Mouse (Mus musculus) forebrain, embryonic 11.5 days (tissue): ENCODE data around the gene Mvd. TPM values are rescaled to one million over a fixed set of nuclear protein-coding genes. Genes with fewer than 3 reads are reported as not detected.

Source experiments
- ATAC-seq: fragments of 200-750 bp; cut with Nextera tagmentation; replicated peaks from 2 replicates; pipeline ENCODE4 v1.8.0; 2017; ENCODE audit warnings: moderate TSS enrichment; ENCODE audit not compliant: low FRiP score
- DNase-seq: peaks from one replicate; pipeline ENCODE4 v3.0.0-alpha.2; 2017; ENCODE audit warnings: low spot score
- H3K27ac ChIP-seq: fragments of 300-500 bp; sonication (generic); 2 replicates; pipeline ENCODE4 v1.5.1; 2014; ENCODE audit warnings: low read depth, low read length
- H3K27me3 ChIP-seq: fragments of 300-500 bp; sonication (generic); 2 replicates; pipeline ENCODE4 v1.6.1; 2014; ENCODE audit warnings: mild to moderate bottlenecking, low read length, mixed read lengths; ENCODE audit not compliant: control insufficient read depth, insufficient read depth
- H3K36me3 ChIP-seq: fragments of 300-500 bp; sonication (generic); 2 replicates; pipeline ENCODE4 v1.6.1; 2014; ENCODE audit warnings: mild to moderate bottlenecking, low read length, moderate library complexity, mixed read lengths; ENCODE audit not compliant: control insufficient read depth, insufficient read depth
- H3K4me1 ChIP-seq: fragments of 300-500 bp; sonication (generic); replicated peaks from 2 replicates; pipeline ENCODE4 v1.6.1; 2014; ENCODE audit warnings: low read length, mixed read lengths; ENCODE audit not compliant: control insufficient read depth, insufficient read depth
- H3K4me2 ChIP-seq: fragments of 300-500 bp; sonication (generic); 2 replicates; pipeline ENCODE4 v1.6.1; 2014; ENCODE audit warnings: low read depth, mild to moderate bottlenecking, low read length, moderate library complexity, mixed read lengths; ENCODE audit not compliant: severe bottlenecking
- H3K4me3 ChIP-seq: fragments of 300-500 bp; sonication (generic); 2 replicates; pipeline ENCODE4 v1.5.1; 2014; ENCODE audit warnings: low read depth, low read length
- H3K9ac ChIP-seq: fragments of 300-500 bp; sonication (generic); 2 replicates; pipeline ENCODE4 v1.6.1; 2014; ENCODE audit warnings: low read length
- H3K9me3 ChIP-seq: fragments of 300-500 bp; sonication (generic); 2 replicates; pipeline ENCODE4 v1.6.1; 2016; ENCODE audit warnings: low read length, mixed read lengths; ENCODE audit not compliant: control insufficient read depth
- WGBS: fragments of 180-500 bp; shearing (Covaris S2); extraction: QIAGEN DNeasy Blood & Tissue Kit; methylation state at CpG from one replicate; pipeline ENCODE4 v1.1.7; 2014; 5-methylcytosine and 5-hydroxymethylcytosine counted together
- polyA plus RNA-seq: library from polyadenylated mRNA; unstranded; fragments of >200 nt; fragmentation: Nextera tagmentation; extraction: Ambion mirVana; gene quantifications from 2 replicates; pipeline ENCODE4 v1.2.1, GENCODE M21; 2014

The Mvd gene
- polyA plus RNA-seq, 1 experiment from 2014 or later: 47.4 TPM

DNA sequence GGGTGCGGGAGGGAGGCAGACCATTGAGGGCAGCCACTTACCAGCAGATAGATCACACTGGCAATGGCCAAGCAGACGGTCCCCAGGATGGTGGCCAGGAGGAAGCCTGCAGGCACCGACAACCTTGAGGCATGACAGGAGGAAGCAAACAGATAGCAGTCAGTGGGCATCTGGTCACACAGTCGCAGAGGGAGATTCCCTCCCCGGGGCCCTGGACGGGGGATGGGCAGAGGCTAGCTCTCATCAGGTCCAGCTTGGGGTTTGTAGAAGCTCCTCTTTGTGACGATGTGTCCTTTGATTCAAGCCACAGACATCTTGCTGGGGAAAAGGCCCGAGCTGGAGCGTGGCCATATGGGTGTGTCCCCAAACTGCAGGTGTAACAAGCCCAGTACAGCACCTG lies 17.1 kb downstream of the Mvd start:
- 78% methylated on average over 9 of the region's 9 CpGs for WGBS
- no peak overlapping the region for H3K9ac ChIP-seq
- H3K27me3 ChIP-seq: no peaks in the 10 kb centered on the region
- no peak overlapping the region for H3K4me3 ChIP-seq
- H3K36me3 ChIP-seq: no peaks in the 10 kb centered on the region
- DNase-seq: no peak
- no peak overlapping the region for H3K27ac ChIP-seq
- no peaks in the 10 kb centered on the region for H3K9me3 ChIP-seq
- no peaks in the 10 kb centered on the region for H3K4me1 ChIP-seq
- no peak overlapping the region for H3K4me2 ChIP-seq
- ATAC-seq: no peak

DNA sequence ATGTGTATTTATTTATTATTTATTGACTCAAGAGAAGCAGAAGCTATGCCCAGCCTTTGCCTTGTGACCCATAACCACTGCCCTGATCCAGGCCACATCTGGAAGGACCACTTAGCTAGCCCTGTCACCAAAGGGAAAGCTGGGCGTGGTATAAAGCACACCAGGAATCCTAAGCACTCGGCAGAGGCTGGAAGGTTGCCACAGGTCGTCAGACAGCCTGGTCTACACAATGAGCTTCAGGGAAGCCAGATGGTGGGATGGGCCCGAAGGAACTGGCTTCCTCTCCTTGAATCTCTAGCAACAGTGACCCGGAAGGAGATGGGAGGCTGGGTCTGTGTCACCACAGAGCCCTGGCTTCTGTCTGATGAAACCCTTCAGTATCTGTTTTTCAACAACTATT lies 19.6 kb downstream of the Mvd start:
- whole genome bisulfite sequencing: 70% methylated on average over 5 of the region's 5 CpGs
- DNase-seq: no peak
- no peak overlapping the region for H3K4me3 ChIP-seq

DNA sequence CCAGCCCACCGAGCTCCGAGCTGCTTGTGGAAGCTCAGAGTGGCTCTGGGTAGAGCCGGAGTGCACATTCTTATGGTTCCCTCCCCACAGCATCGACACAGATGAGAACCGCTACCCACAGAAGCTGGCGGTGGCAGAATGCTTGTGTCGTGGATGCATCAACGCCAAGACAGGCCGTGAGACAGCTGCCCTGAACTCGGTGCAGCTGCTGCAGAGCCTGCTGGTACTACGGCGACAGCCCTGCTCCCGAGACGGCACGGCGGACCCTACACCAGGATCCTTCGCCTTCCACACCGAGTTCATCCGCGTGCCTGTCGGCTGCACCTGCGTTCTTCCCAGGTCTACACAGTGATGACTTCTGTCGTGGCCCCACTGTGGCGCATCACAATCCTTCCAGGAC lies 20.0 kb downstream of the Mvd start:
- no peaks in the 10 kb centered on the region for H3K9me3 ChIP-seq
- WGBS: 87% methylated on average over 24 of the region's 24 CpGs
- DNase-seq: no peak

More for the DNA sequence above, 19.6 kb downstream of the Mvd start:
- ATAC-seq: no peak
- no peaks in the 10 kb centered on the region for H3K9me3 ChIP-seq
- no peak overlapping the region for H3K27ac ChIP-seq
- no peaks in the 10 kb centered on the region for H3K4me1 ChIP-seq
- no peak overlapping the region for H3K4me2 ChIP-seq
- no peak overlapping the region for H3K9ac ChIP-seq
- H3K36me3 ChIP-seq: peaks cover under 1% of the 10 kb centered on the region; the same call in 1 of the 2 replicates
- H3K27me3 ChIP-seq: no peaks in the 10 kb centered on the region

DNA sequence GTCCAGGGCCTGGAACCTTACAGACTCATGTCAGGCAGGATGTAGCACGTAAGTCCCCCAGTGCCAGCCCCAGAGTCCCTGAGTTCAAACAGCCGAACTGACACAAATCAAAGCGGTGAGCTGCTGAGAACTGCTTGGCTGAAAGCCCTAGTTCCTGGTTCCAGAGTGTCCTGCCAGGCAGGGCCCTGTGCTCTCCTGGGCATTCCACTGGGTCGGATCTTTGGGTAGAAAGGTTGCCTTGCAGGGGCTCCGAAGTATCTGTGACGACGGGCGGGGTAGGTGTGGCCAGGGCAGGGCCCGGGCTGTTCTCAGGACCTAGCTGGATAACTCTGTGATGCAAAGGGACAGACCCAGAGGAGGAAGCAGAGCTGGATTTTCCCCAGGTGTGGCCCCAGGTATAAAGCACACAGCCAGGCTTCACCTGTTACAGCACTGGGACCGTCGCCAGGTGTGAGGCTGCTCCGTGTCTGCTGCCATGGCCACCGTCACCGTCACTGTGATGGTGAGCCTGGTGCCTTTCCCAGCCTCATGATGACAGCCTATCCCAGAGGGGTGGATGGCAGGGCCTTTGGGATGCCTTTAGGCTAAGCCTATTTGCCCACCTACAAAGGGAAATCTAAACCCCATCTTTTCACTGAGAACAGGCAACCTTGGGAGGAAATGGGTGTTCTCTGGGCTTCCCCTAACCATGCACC lies 21.7 kb downstream of the Mvd start, which contains the start of gene Il17c:
TSS of gene Il17c (plus strand) at position 645 of the 695 bp plus-strand sequence.
- H3K9me3 ChIP-seq: no peaks in the 10 kb centered on the region
- H3K36me3 ChIP-seq: peaks cover 4% of the 10 kb centered on the region; the same call in 1 of the 2 replicates
- H3K27me3 ChIP-seq: no peaks in the 10 kb centered on the region
- H3K27ac ChIP-seq: no peak within 1 kb of the TSS
- H3K9ac ChIP-seq: no peak within 1 kb of the TSS
- no peak within 1 kb of the TSS for H3K4me2 ChIP-seq
- H3K4me3 ChIP-seq: no peak within 1 kb of the TSS
- ATAC-seq (no peak), DNase-seq (no peak)
- no peaks in the 10 kb centered on the region for H3K4me1 ChIP-seq
- WGBS: 90% methylated on average over 14 of the region's 14 CpGs

More for the DNA sequence above, 20.0 kb downstream of the Mvd start:
- ATAC-seq: no peak
- Histone ChIP-seq H3K36me3 (peaks cover 4% of the 10 kb centered on the region; the same call in 1 of the 2 replicates), H3K9ac (no peak overlapping the region), H3K27me3 (no peaks in the 10 kb centered on the region), H3K4me1 (no peaks in the 10 kb centered on the region), H3K4me3 (no peak overlapping the region), H3K27ac (no peak overlapping the region), H3K4me2 (no peak overlapping the region)

DNA sequence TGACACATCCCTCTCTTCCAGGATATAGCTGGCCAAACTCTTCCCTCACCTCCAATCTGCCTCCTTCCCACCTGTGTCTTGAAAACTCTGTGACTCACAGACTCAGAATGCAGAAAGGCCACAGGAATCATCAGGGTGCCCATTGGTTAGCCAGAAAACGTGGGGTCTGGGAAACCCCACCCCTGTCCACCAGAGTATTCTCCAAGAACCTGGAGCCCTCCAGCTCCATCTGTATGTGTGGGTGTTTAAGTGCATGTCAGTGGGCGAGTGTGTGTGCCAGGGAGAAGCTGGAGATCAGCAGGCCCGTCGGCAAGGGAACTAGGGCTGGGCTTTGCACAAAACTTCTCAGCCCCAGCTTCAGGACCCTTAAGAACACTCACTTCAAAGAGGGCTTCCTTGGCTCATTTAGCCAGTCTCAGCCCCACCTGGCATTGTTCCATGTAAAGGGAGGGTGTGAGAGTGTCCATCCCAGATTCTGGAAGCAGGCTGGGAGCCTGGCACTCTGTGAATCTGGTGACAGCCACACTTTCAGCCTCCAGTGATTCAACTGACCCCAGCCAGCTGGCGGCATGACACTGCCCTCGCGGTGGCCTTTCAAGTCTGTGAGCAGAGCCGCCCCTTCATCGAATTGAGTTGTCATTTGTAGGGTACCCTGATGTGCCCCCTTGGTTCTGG lies 23.2 kb downstream of the Mvd start:
- 78% methylated on average over 9 of the region's 9 CpGs for WGBS
- DNase-seq (no peak), ATAC-seq (no peak)
- no peaks in the 10 kb centered on the region for H3K4me1 ChIP-seq
- H3K36me3 ChIP-seq: peaks cover 7% of the 10 kb centered on the region
- no peak overlapping the region for H3K4me2 ChIP-seq
- H3K27ac ChIP-seq: no peak overlapping the region
- H3K4me3 ChIP-seq: no peak overlapping the region
- H3K9me3 ChIP-seq: no peaks in the 10 kb centered on the region
- no peaks in the 10 kb centered on the region for H3K27me3 ChIP-seq
- no peak overlapping the region for H3K9ac ChIP-seq

DNA sequence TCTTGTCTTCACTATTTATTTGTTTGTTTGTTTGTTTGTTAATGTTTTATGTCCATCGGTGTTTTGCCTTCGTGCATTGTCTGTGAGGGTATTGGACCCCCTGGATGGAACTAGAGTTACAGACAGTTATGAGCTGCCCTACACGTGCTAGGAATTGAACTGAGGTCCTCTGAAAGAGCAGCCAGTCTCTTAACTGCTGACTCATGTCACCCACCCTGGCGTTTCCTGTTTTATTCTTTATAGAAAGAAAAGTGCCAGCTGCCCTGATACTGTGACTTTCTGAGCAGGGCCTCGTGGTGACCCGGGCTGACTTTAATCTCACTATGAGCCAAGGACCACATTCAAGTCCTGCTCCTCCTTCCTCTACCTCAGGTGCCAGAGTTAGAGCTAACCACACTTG lies 27.7 kb downstream of the Mvd start:
- no peaks in the 10 kb centered on the region for H3K4me1 ChIP-seq
- no peak overlapping the region for H3K4me3 ChIP-seq
- H3K4me2 ChIP-seq: no peak overlapping the region
- no peaks in the 10 kb centered on the region for H3K27me3 ChIP-seq
- peaks cover 23% of the 10 kb centered on the region for H3K36me3 ChIP-seq
- no peak overlapping the region for H3K9ac ChIP-seq
- no peak for ATAC-seq
- H3K27ac ChIP-seq: no peak overlapping the region
- 97% methylated on average over 6 of the region's 6 CpGs for WGBS
- no peaks in the 10 kb centered on the region for H3K9me3 ChIP-seq
- DNase-seq: no peak

DNA sequence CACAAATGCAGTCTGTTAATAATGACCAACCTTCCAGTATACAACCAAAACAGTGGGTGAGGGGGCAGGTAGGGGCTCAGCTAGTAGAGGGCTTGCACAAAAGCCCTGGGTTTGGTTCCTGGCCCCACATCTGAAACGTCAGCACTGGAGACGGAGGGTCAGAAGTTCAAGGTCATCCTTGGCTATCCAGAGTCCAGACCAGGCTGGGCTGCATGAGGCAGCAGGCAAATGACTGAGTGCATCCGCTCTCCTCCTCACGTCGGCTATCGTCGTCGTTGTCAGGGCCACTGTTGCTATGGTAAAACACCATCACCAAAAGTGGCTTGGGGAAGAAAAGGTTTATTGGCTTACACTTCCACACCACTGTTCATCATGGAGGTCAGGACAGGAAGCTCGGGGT lies 28.9 kb downstream of the Mvd start:
- Histone ChIP-seq H3K4me2 (no peak overlapping the region), H3K4me1 (no peaks in the 10 kb centered on the region), H3K9ac (no peak overlapping the region), H3K9me3 (no peaks in the 10 kb centered on the region), H3K27ac (no peak overlapping the region), H3K4me3 (no peak overlapping the region), H3K36me3 (peaks cover 23% of the 10 kb centered on the region), H3K27me3 (no peaks in the 10 kb centered on the region)
- DNase-seq: no peak
- 88% methylated on average over 9 of the region's 9 CpGs for WGBS
- no peak for ATAC-seq

DNA sequence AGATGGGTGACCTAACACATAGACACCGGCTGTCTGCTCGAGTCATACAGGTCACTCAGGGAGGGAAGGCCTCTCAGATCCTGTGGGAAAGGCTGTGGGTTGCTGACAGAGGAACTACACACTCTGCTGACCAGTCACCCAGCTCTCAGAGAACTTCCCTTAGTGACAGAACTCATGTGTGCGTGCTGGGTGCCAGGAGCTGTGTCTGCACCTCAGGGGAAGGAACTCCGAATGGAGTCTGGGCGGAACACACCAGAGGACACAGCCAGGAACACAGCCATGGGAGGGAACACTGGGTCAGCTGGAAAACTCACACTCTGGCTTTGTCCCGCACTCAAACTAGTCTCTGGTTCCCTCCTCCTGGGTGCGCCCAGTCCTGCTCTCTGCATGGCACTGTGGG lies 35.5 kb downstream of the Mvd start:
- no peaks in the 10 kb centered on the region for H3K27me3 ChIP-seq
- H3K4me3 ChIP-seq: no peak overlapping the region
- H3K27ac ChIP-seq: no peak overlapping the region
- WGBS: 87% methylated on average over 7 of the region's 7 CpGs
- no peak for DNase-seq
- no peaks in the 10 kb centered on the region for H3K4me1 ChIP-seq
- peaks cover 28% of the 10 kb centered on the region; the same call in 1 of the 2 replicates for H3K36me3 ChIP-seq
- H3K9ac ChIP-seq: no peak overlapping the region
- H3K9me3 ChIP-seq: no peaks in the 10 kb centered on the region
- no peak overlapping the region for H3K4me2 ChIP-seq
- no peak for ATAC-seq
